Mouse (Mus musculus) layer of hippocampus, postnatal 25 days (tissue): ENCODE measurements around the gene Atrip. TPM values are rescaled to one million over a fixed set of nuclear protein-coding genes. Genes with fewer than 3 reads are reported as not detected.
A peak's percentile ranks its signal among the peaks of the same experiment; 100 is the strongest.

Experiments used
- DNase-seq, 2 experiments: peaks; one replicate each; pipeline ENCODE4 v3.0.0; 2022; ENCODE audit warnings: mixed read lengths in 2 of 2, low spot score in 1 of 2; ENCODE audit errors: extremely low spot score in 1 of 2
- total RNA-seq, 2 experiments: library from RNA; stranded (reverse); gene quantifications; 2 replicates each; pipeline ENCODE4 v1.2.3; 2021

Atrip gene
- 10 to 100 TPM; 21.7 to 25.7 TPM for total RNA-seq

DNA sequence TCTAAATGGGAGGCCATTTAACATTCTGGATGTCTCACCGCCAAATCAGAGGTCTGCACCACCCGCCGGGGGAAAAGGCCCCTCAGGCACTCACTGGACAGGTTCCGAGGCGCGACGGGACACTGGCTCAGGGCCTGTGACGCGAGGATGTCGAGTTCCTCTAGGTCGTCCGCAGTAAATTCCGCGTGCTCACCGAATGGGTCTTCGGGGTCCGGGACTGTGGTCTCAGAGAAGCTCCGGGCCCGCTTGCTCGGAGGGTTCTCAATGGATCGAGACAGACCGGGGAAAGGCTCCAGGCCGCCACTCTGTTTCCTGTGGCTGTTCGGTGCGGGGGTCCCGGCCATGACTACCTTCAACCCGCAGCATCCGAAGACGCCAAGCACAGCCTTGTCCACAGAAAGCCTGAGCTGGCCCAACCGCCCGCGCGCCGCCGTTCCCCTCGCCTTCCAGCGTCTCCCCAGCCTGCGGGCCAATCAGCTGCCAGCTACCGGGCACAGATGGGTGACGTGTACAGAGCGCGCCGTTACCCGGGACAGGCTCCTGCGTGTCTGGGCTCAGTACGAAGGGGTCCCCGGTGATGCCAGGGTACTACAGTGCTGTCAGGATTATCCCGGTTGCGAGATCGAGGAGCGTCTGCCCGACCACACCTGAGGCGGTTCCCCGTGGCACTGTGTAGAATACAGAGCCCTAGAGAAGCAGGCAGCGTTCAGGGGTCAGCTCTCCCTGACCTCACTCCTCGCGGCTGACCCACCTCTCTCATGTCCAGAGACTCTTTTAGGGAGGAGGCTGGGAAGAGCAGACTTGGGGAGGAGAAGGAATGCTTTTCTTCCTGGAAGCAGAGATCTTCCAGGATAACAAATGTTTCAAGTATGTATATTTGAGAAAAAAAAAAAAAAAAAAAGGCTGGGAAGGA lies at the start of gene Atrip:
Gene Atrip (minus strand): TSS at position 464 of the 913 bp plus-strand sequence.
- peak; percentile 93 for DNase-seq

DNA sequence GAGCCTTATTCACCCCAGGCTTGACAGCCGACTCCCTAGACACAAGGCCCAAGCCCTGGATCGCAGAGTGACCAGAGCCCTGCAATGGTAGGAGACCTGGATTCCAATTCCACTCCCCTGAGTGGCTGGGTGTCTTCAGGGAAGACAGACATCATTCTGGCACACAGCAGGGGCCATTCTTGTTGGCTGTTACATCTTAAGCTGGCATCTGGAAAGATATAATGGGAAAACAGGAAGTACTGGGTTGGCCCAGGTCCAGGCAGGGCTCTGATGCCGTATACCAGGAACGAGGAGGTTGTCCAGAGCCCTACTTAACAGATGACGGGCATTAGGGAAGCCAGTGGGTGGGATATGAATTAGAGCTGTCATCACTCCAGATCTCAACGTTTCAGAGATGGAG lies 49.3 kb upstream of the Atrip start:
- DNase-seq: no peak

DNA sequence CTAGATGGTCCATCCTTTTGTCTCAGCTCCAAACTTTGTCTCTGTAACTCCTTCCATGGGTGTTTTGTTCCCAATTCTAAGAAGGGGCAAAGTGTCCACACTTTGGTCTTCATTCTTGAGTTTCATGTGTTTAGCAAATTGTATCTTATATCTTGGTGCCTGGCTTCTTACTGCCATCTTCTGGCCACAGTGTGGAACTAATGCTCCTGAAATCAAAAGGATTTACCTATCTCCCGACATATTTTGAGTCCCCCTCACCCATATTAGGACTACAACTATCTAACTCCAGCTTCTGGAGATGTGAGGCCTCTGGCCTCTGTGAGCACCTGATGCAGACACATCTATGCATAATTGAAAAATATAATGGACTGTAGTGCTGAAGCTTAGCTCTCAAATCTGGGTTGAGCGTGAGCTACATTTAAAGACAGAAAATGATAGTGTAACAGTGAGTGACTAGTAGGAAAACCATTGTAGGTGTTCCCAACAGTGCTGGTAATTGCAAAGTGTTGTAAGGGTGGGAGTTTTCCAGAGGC lies 48.7 kb upstream of the Atrip start:
- no peak for DNase-seq

DNA sequence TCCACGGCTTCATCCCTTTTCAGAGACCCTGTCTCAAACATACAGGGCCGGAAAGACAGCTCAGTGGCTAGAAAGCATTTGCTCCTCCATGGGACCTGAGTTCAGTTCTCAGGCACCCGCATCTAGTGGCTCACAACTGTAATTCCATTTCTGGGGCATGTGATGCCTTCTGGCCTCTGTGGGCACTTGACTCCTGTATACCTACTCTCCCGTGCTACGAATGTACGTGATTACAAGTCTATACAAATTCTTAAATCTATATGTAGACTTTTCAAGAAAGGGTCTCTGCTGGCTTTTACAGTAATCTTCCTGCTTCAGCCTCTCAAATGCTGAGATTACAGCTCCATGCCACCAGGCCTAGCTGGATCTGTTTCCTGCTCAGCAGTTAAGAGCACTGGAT lies 47.0 kb upstream of the Atrip start:
- no peak for DNase-seq

DNA sequence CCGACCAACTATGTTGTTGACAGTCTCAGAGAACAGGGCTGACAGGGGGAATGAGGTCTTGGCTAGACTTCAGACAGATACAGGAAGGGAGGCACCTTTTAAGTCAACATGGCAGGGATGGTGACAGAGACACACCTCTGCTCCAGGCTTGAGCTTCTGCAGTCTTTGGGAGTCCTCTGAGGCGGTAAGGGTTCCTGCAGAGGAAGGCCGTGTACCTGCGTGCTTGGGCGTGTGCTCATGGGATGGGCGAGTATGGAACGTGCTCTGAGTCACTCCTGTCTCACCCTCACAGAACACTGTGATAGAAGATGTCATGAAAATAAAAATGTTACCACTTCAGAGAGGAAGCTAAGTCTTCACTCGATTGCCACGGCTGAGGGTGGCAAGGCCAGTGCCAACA lies 45.6 kb upstream of the Atrip start:
- no peak for DNase-seq

DNA sequence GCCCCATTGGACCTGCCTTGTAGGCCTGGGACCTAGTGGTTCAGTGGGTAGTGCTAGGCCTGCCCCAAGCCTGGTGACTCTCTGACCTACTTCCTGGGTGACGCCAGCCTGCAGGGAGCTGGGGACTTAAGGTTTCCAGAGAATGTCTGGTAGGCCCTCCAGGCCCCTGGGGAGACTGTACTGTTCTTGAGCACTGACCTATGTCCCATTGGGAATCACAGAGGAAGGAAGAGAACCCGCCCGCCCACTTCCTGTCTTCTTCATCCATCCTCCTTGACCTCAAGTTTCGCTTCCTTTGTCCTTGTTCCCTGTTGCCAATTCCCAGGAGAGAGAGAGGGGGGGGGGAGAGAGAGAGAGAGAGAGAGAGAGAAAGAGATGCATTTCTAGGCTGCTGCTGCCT lies 44.2 kb upstream of the Atrip start:
- no peak for DNase-seq

DNA sequence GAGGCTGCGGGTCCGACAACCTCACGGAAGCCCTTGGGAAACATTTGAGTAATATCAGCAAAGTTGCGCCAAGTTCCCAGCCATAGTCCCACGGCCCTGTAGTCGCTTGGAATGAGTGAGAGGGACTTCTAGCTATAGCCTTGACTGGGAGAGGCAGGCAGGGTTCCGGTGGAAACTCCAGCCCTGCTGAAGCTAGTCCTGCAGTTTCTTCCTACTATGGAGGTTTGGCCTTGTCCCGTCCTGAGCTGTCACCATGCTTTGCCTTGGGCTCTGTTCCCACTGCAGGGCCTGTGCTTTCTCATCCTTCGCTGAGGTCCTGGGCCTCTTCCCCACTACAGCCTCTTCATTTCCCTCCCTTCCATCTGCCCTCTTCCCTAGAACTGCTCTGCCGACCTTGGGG lies 42.3 kb upstream of the Atrip start:
- no peak for DNase-seq

DNA sequence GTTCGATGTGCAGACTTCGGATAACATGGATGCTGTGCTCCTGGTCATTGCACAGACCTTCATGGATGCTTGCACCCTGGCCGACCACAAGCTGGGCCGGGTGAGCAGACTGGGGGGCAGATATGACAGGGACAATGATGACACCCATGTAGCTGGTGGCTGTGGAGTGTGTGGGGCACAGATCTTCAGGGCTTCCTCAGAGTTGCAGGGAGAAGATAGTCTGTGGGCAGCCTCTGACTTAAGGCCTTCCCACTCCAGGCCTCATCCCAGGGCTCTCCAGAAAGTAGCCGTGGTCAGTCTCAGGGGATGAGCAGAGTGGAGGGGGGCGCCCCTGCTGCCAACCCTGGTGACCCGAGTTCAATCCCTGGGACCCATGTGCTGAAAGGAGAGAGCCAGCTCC lies 40.9 kb upstream of the Atrip start:
- no peak for DNase-seq

DNA sequence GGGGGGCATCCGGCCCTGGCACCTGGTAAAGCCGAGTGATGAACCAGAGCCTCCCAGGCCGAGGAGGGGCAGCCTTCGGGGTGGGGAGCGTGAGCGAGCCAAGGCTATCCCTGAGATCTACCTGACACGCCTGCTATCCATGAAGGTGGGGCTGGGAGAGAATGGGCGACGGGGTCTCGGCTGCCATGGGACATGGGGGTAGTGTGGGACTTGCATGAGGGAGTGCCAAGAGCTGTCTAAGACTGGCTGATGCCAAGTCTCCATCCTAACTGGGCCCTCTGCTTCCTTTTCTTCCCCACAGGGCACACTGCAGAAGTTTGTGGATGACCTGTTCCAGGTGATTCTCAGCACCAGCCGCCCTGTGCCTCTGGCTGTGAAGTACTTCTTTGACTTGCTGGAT lies 40.4 kb upstream of the Atrip start:
- no peak for DNase-seq

DNA sequence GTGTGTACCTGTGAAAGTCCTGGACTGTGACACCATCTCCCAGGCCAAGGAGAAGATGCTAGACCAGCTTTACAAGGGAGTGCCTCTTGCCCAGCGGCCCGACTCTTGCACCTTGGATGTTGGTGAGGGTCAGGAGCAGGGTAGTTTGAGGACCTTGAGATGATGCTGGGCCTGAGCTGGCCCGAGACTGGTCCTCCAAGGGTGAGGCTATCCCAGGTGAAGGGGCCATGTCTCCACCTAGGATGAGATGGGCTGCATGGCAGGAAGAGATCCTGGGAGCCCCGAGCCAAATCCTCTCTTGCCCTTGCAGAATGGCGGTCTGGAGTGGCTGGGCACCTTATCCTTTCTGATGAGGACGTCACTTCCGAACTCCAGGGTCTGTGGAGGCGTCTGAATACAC lies 39.4 kb upstream of the Atrip start:
- DNase-seq: no peak

DNA sequence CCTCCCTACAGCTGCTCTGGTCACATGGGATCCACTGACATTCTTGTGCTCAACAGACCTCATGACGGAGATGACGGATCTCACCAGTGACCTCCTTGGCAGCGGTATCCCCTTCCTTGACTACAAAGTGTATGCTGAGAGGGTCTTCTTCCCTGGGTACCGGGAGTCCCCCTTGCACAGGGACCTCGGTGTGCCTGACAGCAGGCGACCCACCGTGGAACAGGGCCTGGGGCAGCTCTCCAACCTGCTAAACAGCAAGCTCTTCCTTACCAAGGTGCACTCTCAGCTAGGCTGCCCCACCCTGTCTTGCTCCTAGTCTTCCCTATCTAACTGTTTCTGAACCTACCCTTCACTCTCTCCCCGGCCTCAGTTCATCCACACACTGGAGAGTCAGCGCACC lies 37.7 kb upstream of the Atrip start:
- no peak for DNase-seq

DNA sequence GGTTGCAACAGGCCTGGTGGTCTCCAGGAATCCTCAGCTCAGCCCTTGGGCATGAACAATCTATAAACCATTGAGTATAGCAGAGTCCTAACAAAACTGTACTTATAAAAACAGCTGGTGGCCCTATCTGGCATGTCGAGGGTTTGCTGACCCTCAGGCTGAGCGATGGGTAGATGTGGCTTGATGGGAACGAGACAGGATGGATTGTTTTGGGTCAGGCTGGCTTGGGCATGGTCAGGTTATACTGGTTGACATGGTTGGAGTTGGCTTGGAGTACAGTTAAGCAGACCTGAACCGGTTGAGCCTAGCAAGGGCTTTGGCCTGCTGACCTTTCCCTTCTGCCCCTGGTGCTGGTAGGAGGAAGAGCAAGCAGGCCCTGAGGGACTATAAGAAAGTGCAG lies 37.2 kb upstream of the Atrip start:
- no peak for DNase-seq

DNA sequence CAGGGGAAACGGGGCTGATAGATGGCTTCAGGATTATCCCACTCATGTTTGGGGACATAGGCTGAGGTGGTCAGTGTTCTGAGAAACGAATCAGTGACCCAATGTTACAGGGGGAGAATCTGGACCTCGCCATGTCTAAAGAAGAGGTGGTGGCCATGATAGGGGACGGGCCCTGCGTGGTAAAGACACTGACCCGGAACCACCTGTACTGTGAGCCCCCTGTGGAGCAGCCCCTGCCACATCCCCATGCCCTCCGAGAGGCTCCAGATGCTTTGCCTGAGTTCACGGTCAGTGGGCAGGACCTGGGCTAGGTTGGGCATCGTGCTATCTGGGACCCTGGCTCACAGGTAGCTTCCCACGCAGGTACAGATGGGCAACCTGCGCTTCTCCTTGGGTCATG lies 36.3 kb upstream of the Atrip start:
- DNase-seq: no peak

DNA sequence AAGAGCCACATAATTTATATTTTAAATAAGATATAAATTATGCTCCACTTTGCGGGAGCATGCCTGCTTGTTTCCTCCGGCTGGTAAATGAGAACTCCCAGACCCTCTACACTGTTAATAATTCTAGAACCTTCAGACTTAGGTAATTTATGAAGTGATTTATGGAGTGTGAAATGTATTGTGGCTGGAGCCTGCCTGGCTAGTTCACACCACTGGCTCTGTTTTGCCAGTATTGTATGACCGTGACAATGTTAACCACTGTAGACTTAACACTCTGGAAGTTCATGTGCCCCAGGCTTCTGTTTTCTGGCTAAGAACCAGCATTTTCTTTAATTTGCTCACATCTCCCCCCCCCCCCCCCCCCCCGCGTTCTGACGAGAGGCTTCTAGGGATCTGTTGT lies 33.4 kb upstream of the Atrip start:
- no peak for DNase-seq

DNA sequence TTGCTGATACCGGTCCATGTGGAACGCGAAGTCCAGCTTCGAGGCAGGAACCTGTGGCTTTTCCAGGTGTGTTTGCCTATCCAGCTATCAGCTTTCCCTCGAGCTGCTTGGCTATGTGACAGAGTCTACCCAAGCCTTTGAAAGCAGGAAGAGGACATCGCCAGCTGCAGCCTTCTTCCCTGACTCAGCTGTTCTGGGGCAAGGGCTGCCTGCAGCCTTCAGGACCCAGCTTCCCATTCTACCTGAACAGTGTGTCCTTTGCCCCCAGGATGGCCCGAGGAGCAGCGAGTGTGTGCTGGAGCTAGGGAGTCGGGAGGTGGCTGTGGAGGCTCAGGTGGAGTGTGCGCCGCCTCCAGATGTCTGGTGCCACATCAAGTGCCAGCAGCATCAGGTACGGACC lies 31.7 kb upstream of the Atrip start:
- no peak for DNase-seq

DNA sequence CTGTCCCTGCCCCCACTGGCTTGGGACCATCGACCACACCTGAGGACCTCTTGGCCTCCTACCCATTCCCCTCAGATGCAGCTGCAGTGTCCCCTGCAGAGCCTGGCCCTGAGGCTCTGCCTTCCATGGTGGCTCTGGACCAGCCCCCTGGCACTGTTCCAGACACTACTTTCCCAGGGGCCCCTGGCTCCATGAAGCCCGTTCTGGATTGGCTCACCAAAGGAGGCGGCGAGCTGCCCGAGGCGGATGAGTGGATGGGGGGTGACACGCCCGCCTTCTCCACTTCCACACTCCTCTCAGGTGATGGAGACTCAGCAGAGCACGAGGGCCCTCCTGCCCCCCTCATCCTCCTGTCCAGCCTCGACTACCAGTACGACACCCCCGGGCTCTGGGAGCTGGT lies 31.1 kb upstream of the Atrip start:
- DNase-seq: peak in 1 of 2 experiments; percentile 21

DNA sequence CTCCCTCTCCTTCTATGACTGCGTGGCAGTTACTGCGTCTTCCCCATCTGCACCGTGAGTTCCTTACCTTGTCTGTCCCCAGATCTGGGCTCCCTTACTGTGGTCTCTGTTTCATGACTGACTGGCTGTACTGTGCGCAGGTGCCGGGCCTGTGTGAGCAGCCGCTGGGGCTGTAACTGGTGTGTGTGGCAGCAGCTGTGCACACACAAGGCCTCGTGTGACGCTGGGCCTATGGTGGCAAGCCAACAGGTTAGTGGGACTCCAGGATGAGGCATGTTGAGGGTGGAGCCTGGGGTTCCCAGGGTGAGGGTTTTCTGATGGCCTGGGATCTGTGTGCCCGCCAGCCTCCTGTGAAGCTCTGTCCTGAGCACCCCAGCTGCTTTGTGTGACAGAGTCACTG lies 30.2 kb upstream of the Atrip start:
- DNase-seq: no peak

DNA sequence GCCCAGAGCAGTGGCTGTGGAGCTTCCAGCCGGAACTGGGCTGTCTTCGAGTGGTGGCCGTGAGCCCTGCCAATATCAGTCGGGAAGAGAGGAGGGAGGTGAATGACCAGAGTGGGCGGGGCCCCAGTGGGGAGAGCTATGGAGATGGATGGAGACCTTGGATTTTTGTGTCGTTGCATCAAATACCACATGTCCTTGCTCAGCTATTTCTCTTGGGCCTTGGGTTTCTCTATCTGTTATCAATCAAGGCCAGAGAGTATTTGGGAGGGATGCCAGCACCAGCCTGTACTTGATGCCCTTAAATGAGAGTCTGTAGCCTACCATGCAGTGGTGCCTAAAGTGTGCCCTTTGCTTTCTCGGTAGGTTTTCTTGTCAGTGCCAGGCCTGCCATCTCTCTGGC lies 29.3 kb upstream of the Atrip start:
- DNase-seq: no peak

DNA sequence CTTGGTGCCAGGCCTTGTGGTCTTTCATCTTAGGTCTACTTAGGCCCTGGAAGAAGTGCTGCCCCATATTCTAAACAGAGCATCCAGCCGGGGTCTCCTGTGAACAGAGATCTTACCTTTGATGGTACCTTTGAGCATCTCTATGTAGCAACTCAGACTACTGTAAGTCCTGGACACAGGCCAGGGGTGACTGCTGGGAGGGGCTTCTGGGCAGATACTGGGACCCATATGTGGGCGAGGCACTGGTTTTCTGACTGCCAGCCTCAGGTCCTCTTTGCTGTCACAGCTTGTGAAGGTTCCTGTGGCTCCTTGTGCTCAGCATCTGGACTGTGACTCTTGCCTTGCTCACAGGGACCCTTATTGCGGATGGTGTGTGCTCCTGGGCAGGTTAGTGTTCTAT lies 28.6 kb upstream of the Atrip start:
- no peak for DNase-seq

DNA sequence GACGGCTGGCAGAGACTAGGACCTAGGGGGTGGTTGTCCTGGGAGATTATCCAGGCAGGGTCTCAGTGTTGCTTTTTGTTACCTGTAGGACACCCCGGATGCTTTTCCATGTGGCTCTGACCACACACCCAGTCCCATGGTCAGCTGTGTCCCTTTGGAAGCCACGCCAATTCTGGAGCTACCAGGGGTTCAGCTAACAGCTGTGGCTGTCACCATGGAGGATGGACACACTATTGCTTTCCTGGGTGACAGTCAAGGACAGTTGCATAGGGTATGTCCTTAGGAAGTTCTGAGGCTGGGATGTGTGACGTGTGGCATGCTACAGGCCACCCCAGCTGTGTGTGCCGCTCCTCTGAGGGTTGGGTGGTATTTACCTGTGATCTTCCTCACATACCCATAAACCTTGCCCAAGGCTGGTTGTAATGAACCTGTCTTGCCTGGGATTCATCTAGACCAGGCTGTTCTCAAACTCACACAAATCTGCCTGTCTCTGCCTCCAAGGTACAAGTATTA lies 28.1 kb upstream of the Atrip start:
- DNase-seq: no peak

DNA sequence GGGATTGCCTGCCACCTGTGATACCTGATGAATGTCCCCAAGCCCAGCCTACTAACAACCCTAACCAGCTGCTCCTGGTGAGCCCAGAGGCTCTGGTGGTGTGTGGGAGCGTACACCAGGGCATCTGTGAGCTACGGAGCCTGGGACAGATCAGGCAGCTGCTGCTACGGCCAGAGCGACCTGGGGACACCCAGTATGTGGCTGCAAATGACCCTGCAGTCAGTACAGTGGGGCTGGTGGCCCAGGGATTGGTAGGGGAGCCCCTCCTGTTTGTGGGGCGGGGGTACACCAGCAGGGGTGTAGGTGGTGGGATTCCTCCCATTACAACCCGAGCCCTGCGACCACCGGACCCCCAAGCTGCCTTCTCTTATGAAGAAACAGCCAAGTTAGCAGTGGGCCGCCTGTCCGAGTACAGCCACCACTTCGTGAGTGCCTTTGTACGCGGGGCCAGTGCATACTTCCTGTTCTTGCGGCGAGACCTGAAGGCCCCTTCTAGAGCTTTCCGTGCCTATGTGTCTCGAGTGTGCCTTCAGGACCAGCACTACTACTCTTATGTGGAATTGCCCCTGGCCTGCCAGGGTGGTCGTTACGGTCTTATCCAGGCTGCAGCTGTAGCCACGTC lies 26.5 kb upstream of the Atrip start:
- no peak for DNase-seq

DNA sequence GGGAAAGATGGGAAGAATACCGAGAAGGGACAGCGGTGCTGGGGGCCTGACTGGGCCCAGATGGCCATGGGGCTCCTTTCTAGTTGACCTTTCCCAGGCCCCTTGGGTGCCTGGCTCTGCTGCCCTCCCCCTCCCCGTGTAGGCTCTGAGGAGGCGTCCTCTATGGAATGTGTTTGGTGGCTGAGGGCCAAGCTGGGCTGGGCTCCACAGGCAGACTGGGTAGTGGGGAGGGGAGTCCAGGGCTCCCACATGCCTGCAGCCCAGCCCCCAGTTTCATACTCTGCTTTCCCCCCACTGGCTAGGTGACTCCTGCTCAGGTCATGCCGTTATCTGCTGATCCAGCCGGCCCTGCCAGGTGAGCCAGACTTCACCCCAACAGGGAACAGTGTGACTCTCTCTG lies 25.0 kb upstream of the Atrip start:
- peak in 1 of 2 experiments; percentile 29 for DNase-seq
